Mouse (Mus musculus) embryonic facial prominence, embryonic 14.5 days (tissue): Measurements from ENCODE around the gene Ehbp1. TPM values are rescaled to one million over a fixed set of nuclear protein-coding genes. Genes with fewer than 3 reads are reported as not detected.

Experiments
- ATAC-seq: fragments of 200-750 bp; cut with Nextera tagmentation; 2 replicates; pipeline ENCODE4 v1.8.0; 2017; ENCODE audit warnings: low read depth, moderate number of reproducible peaks, moderate TSS enrichment
- DNase-seq: peaks from one replicate; pipeline ENCODE4 v3.0.0-alpha.2; 2015; ENCODE audit warnings: low spot score
- H3K27ac ChIP-seq: fragments of 300-500 bp; sonication (generic); replicated peaks from 2 replicates; pipeline ENCODE4 v1.5.1; 2014; ENCODE audit warnings: low read depth, mild to moderate bottlenecking, low read length, moderate library complexity
- H3K27me3 ChIP-seq: fragments of 300-500 bp; sonication (generic); replicated peaks from 2 replicates; pipeline ENCODE4 v1.6.1; 2014; ENCODE audit warnings: low read length; ENCODE audit not compliant: control insufficient read depth, insufficient read depth
- H3K36me3 ChIP-seq: fragments of 300-500 bp; sonication (generic); 2 replicates; pipeline ENCODE4 v1.6.1; 2014; ENCODE audit warnings: low read length, mixed read lengths; ENCODE audit not compliant: control insufficient read depth, insufficient read depth
- H3K4me1 ChIP-seq: fragments of 300-500 bp; sonication (generic); 2 replicates; pipeline ENCODE4 v1.6.1; 2014; ENCODE audit warnings: antibody characterized with exemption, low read length; ENCODE audit not compliant: control insufficient read depth, insufficient read depth
- H3K4me2 ChIP-seq: fragments of 300-500 bp; sonication (generic); 2 replicates; pipeline ENCODE4 v1.6.1; 2014; ENCODE audit warnings: low read depth, mild to moderate bottlenecking, low read length, moderate library complexity, mixed read lengths
- H3K4me3 ChIP-seq: fragments of 300-500 bp; sonication (generic); 2 replicates; pipeline ENCODE4 v1.5.1; 2014; ENCODE audit warnings: low read depth, mild to moderate bottlenecking, low read length
- H3K9ac ChIP-seq: fragments of 300-500 bp; sonication (generic); 2 replicates; pipeline ENCODE4 v1.6.1; 2014; ENCODE audit warnings: low read depth, mild to moderate bottlenecking, low read length, moderate library complexity, mixed read lengths
- H3K9me3 ChIP-seq: fragments of 300-500 bp; sonication (generic); 2 replicates; pipeline ENCODE4 v1.6.1; 2016; ENCODE audit warnings: low read length; ENCODE audit not compliant: control insufficient read depth
- WGBS: fragments of 180-500 bp; shearing (Covaris S2); extraction: QIAGEN DNeasy Blood & Tissue Kit; methylation state at CpG from one replicate; pipeline ENCODE4 v1.1.7; 2014; 5-methylcytosine and 5-hydroxymethylcytosine counted together
- polyA plus RNA-seq: library from polyadenylated mRNA; unstranded; fragments of >200 nt; fragmentation: Nextera tagmentation; extraction: Ambion mirVana; gene quantifications from 2 replicates; pipeline ENCODE4 v1.2.1, GENCODE M21; 2014

The Ehbp1 gene
- polyA plus RNA-seq, 1 experiment from 2014 or later, result 13.1 TPM

DNA sequence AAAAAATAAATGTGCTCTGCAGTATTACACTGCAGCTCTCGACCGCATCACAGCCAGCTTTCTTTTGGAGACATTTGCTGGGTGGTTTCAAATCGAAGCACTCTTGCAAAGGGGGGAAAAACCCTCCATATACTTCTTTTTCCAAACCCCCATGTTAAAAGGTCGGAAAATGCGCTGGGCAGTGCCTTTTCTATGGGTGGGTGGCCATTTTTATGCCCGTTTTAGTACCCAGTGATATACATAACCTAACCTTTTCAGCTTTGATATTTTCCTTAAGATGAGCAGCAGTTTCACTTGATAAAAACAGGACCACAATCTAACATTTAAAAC, 334.3 kb downstream of the Ehbp1 start:
- 9% methylated on average over 6 of the region's 6 CpGs for WGBS
- H3K4me2 ChIP-seq, result peak overlapping the region; percentile 41
- no peak for ATAC-seq

DNA sequence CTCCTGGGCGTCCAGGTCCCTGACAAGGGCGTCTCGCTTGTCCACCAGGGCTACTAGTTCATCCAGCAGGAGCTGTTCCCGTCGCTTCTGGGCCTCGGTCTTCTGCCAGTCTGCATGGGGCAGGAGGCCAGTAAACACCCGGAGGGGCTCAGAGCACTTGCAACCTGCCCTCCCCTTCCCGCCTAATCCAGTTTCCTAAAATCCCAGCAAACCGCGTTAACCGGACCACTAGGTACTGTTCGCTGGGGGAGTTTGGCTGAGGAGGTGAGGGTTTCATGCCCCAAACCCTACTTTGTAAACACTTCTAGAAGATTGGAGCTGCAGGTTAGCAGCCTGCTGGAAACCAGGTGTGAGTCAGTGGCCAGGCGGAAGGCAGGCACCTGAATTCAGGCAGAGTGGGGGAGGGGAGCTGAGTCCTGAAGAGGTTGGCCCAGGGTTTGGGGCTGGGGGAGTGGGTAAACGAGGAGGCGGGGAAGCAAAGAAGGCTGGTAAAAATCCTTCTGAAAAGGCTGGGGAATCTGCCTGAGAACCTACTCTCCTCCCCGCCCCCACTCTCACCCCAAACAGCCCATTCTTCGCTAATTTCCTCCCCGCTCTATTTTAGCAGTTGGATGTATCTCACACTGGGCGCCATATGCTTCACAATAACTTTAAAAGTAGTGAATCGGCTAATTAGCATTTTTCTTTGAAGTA, 334.9 kb downstream of the Ehbp1 start:
- DNase-seq (no peak), ATAC-seq (no peak)
- Histone ChIP-seq H3K4me2 (peak overlapping the region; percentile 41), H3K27ac (no peak overlapping the region), H3K27me3 (peaks cover 59% of the 10 kb centered on the region), H3K9ac (no peak overlapping the region), H3K4me3 (peak overlapping the region; percentile 19), H3K36me3 (no peaks in the 10 kb centered on the region), H3K9me3 (no peaks in the 10 kb centered on the region), H3K4me1 (peaks cover 3% of the 10 kb centered on the region; the same call in 1 of the 2 replicates)
- WGBS, result 20% methylated on average over 20 of the region's 20 CpGs

More for the DNA sequence above, 334.3 kb downstream of the Ehbp1 start:
- no peaks in the 10 kb centered on the region for H3K36me3 ChIP-seq
- H3K27ac ChIP-seq, result no peak overlapping the region
- peaks cover 55% of the 10 kb centered on the region for H3K27me3 ChIP-seq
- H3K9me3 ChIP-seq, result no peaks in the 10 kb centered on the region
- no peak overlapping the region for H3K9ac ChIP-seq
- peak overlapping the region; percentile 19; the same call in 1 of the 2 replicates for H3K4me3 ChIP-seq
- DNase-seq, result no peak
- 0 out of 2 replicates have a peak, but pooled peaks cover 3% of the 10 kb centered on the region for H3K4me1 ChIP-seq

DNA sequence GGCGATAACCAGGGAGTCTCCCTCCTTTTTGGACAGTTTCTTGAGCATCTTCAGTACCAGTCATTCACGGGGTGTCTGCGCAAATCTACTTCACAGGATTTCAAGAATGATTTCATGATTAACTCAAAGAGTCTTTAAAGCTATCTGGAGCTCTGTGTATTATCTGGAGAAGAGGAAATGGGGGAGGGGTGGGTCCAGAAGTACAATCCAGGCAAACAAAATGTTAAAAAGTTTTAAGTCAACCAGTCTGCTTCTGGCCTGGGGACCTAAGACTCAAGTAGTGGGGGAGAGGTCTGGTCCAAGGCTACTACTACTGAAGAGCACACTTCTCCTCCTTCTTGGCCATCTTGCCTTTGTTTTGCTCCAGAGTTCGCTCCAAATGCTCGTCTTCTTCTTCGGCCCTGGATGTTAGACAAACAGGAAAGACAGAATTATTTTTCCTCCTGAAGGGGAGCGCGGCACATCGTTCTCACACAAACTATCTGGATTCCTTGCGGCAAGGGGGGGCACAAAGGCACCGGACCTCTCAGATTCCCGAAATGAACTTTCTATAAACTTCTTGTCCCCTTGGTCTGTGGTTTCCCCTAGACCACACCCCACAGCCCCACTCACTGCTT, 335.5 kb downstream of the Ehbp1 start:
- ATAC-seq, result no peak
- H3K27ac ChIP-seq, result no peak overlapping the region
- H3K4me1 ChIP-seq, result peaks cover 7% of the 10 kb centered on the region; the same call in 1 of the 2 replicates
- H3K4me2 ChIP-seq, result peak overlapping the region; percentile 41
- no peak overlapping the region for H3K9ac ChIP-seq
- DNase-seq, result no peak
- no peaks in the 10 kb centered on the region for H3K36me3 ChIP-seq
- H3K4me3 ChIP-seq, result peak overlapping the region; percentile 19
- H3K27me3 ChIP-seq, result peaks cover 64% of the 10 kb centered on the region
- no peaks in the 10 kb centered on the region for H3K9me3 ChIP-seq
- WGBS, result 39% methylated on average over 12 of the region's 12 CpGs

- 0 out of 2 replicates have a peak overlapping the region, but pooled peaks have one; percentile 4 for H3K4me2 ChIP-seq
These were observed 336.7 kb downstream of the Ehbp1 start for GRCm38 (mm10) chr11:22005281-22005870.

DNA sequence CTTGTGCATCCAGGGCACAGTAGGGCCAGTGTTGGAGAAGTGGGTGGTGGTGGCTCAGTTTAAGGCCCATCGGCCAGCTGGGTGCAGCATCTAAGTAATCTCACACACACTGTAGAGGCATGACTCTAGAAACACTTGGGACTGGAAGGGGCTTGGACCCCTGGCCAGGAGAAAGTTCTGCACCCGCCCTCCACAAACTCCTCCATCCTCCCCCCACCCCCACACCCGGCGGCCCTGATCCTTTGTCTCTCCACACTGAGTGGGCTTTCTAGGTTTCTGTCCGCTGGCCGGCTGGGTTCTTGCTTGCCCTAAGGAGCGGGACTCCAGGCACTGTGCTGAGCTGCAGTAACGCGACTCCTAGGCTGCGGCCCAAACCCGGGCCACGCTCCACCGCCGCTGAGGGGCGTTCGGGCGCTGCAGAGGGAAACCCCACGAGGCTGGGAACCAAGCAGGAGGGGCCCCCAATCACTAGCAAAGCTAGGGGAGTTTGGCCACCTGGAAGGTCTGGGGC, 337.7 kb downstream of the Ehbp1 start:
- 5% methylated on average over 16 of the region's 18 CpGs for WGBS
- peak overlapping the region; percentile 16; the same call in 1 of the 2 replicates for H3K4me3 ChIP-seq
- H3K9ac ChIP-seq, result no peak overlapping the region
- no peak overlapping the region; the same call in 1 of the 2 replicates for H3K27ac ChIP-seq
- H3K9me3 ChIP-seq, result no peaks in the 10 kb centered on the region
- H3K27me3 ChIP-seq, result peaks cover 78% of the 10 kb centered on the region
- peak overlapping the region; percentile 8 for H3K4me2 ChIP-seq
- H3K36me3 ChIP-seq, result no peaks in the 10 kb centered on the region
- H3K4me1 ChIP-seq, result peaks cover 7% of the 10 kb centered on the region; the same call in 1 of the 2 replicates
- ATAC-seq (peak; percentile 38; the same call in 1 of the 2 replicates), DNase-seq (no peak)

More at GRCm38 (mm10) chr11:22005281-22005870, 336.7 kb downstream of the Ehbp1 start:
- Histone ChIP-seq H3K9ac (no peak overlapping the region), H3K9me3 (no peaks in the 10 kb centered on the region), H3K4me1 (peaks cover 7% of the 10 kb centered on the region; the same call in 1 of the 2 replicates), H3K36me3 (no peaks in the 10 kb centered on the region), H3K27me3 (peaks cover 76% of the 10 kb centered on the region), H3K27ac (no peak overlapping the region), H3K4me3 (no peak overlapping the region)
- DNase-seq (no peak), ATAC-seq (no peak)
- 22% methylated on average over 9 of the region's 9 CpGs for WGBS

GRCm38 (mm10) chr11:22003341-22003981, 338.6 kb downstream of the Ehbp1 start:
- H3K4me3 ChIP-seq, result peak overlapping the region; percentile 55
- H3K9ac ChIP-seq, result peak overlapping the region; percentile 50
- no peaks in the 10 kb centered on the region for H3K9me3 ChIP-seq
- H3K36me3 ChIP-seq, result no peaks in the 10 kb centered on the region
- H3K4me2 ChIP-seq, result peak overlapping the region; percentile 89
- H3K27ac ChIP-seq, result no peak overlapping the region
- DNase-seq, result no peak
- ATAC-seq, result no peak
- peaks cover 86% of the 10 kb centered on the region for H3K27me3 ChIP-seq
- H3K4me1 ChIP-seq, result peaks cover 7% of the 10 kb centered on the region; the same call in 1 of the 2 replicates
- WGBS, result 1% methylated on average over 30 of the region's 31 CpGs

- Histone ChIP-seq H3K4me2 (peak within 1 kb of the TSS; percentile 89), H3K27ac (peak within 1 kb of the TSS; percentile 71), H3K4me1 (peaks cover 4% of the 10 kb centered on the region; the same call in 1 of the 2 replicates), H3K4me3 (peak within 1 kb of the TSS; percentile 55), H3K36me3 (no peaks in the 10 kb centered on the region), H3K9ac (peak within 1 kb of the TSS; percentile 63), H3K27me3 (peaks cover 86% of the 10 kb centered on the region), H3K9me3 (no peaks in the 10 kb centered on the region)
- DNase-seq (no peak), ATAC-seq (no peak)
- 1% methylated on average over 34 of the region's 34 CpGs for WGBS
These were observed 339.2 kb downstream of the Ehbp1 start, which contains the start of gene Otx1 for GRCm38 (mm10) chr11:22002783-22003340. Gene Otx1 (minus strand): TSS chr11:22002897.
